Mouse (Mus musculus): Measurements from ENCODE around the gene Cadps. TPM values are rescaled to one million over a fixed set of nuclear protein-coding genes. Genes with fewer than 3 reads are reported as not detected.

Gene Cadps
- polyA plus RNA-seq, 1 experiment from 2014 or later, result 2.8 TPM

DNA sequence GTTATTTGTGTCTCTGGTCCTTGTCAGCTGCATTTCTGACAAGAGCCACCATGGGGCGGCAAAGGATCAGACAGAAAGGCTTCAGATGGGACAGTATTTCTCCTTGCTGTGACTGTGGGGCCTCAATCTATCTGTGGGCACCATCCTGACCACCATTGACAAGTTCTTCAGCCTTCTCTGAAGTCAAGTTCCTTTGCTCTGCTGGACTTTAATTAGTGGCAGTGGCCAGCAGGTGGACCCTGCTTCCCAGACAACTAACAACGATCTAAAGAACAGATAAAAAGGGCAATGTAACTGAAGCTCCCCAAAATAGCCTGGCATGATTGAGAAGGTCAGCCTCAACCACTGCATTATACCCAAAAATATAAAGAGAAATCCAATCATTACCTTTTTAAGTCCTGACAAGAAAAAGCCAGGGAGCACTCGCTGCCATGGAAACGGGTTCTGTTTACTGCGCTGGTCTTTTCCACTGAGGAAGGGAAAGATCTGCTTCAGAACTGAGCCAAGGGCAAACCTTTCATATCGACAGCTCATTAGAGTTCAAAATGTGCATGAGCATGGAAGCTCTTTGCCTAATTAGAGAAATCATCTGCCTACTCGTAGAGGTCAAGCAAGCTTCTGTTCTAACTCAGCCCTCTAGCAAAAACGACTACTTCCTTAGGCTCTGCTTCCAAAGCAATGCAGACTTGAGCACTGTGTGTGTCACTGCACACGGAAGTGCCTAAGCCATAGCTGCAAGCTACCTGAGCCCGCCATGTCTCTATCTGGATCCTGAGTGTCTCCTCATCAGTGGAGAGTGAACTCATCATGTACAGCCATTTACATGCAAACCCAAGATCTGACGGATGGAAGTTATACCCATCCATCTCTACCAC, 198.4 kb downstream of the Cadps start:
- H3K4me2 ChIP-seq, result no peak overlapping the region
- no peak overlapping the region for H3K9ac ChIP-seq
- H3K4me3 ChIP-seq, result no peak overlapping the region
- no peaks in the 10 kb centered on the region for H3K4me1 ChIP-seq
- no peaks in the 10 kb centered on the region for H3K9me3 ChIP-seq
- WGBS, result 71% methylated on average over 11 of the region's 11 CpGs
- no peaks in the 10 kb centered on the region for H3K36me3 ChIP-seq
- no peak overlapping the region for H3K27ac ChIP-seq
- ATAC-seq (ENCODE audit: insufficient number of reproducible peaks, low FRiP score, low TSS enrichment, low read depth), result no peak
- no peaks in the 10 kb centered on the region for H3K27me3 ChIP-seq

- H3K4me2 ChIP-seq, result no peak overlapping the region
- whole genome bisulfite sequencing, result 87% methylated on average over 4 of the region's 4 CpGs
- H3K4me3 ChIP-seq, result no peak overlapping the region
- no peak for ATAC-seq (ENCODE audit: insufficient number of reproducible peaks, low FRiP score, low TSS enrichment, low read depth)
- H3K9ac ChIP-seq, result no peak overlapping the region
- H3K27ac ChIP-seq, result no peak overlapping the region
- no peaks in the 10 kb centered on the region for H3K27me3 ChIP-seq
- H3K36me3 ChIP-seq, result no peaks in the 10 kb centered on the region
- H3K9me3 ChIP-seq, result no peaks in the 10 kb centered on the region
- H3K4me1 ChIP-seq, result no peaks in the 10 kb centered on the region
Observed at GRCm38 (mm10) chr14:12607025-12607424, 215.9 kb downstream of the Cadps start.

- no peak for ATAC-seq (ENCODE audit: insufficient number of reproducible peaks, low FRiP score, low TSS enrichment, low read depth)
- no peaks in the 10 kb centered on the region for H3K36me3 ChIP-seq
- H3K27me3 ChIP-seq, result no peaks in the 10 kb centered on the region
- no peak overlapping the region for H3K9ac ChIP-seq
- H3K4me3 ChIP-seq, result no peak overlapping the region
- no peaks in the 10 kb centered on the region for H3K4me1 ChIP-seq
- H3K4me2 ChIP-seq, result no peak overlapping the region
- no peaks in the 10 kb centered on the region for H3K9me3 ChIP-seq
- no peak overlapping the region for H3K27ac ChIP-seq
- WGBS, result 84% methylated on average over 4 of the region's 4 CpGs
Observed at GRCm38 (mm10) chr14:12606202-12606601, 216.7 kb downstream of the Cadps start.

GRCm38 (mm10) chr14:12602080-12602479, 220.8 kb downstream of the Cadps start:
- no peaks in the 10 kb centered on the region for H3K4me1 ChIP-seq
- no peak for ATAC-seq (ENCODE audit: insufficient number of reproducible peaks, low FRiP score, low TSS enrichment, low read depth)
- 74% methylated on average over 2 of the region's 2 CpGs for WGBS
- H3K36me3 ChIP-seq, result no peaks in the 10 kb centered on the region
- H3K9ac ChIP-seq, result no peak overlapping the region
- no peak overlapping the region for H3K4me2 ChIP-seq
- no peak overlapping the region for H3K4me3 ChIP-seq
- no peak overlapping the region for H3K27ac ChIP-seq
- no peaks in the 10 kb centered on the region for H3K27me3 ChIP-seq
- H3K9me3 ChIP-seq, result no peaks in the 10 kb centered on the region

DNA sequence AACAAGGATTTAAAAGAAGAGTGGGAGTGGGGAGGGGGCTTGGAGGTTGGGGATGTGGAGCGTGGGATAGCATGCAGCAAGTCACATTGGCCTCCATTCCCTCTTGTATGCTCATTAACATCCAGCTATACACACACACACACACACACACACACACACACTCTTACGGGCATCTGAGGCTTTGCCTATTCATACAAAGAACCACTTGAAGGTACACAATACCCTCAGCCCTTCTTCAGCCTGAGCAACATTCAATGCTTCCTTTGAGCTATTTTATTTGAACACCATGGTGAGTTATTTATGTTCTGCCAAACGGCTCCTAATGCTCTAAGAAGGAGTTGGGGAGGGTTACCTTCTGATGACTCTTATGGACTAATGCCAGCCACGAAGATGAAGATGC, 227.6 kb downstream of the Cadps start:
- Histone ChIP-seq H3K4me3 (no peak overlapping the region), H3K9me3 (no peaks in the 10 kb centered on the region), H3K4me1 (no peaks in the 10 kb centered on the region), H3K9ac (no peak overlapping the region), H3K27me3 (no peaks in the 10 kb centered on the region), H3K4me2 (no peak overlapping the region), H3K36me3 (no peaks in the 10 kb centered on the region), H3K27ac (no peak overlapping the region)
- 71% methylated on average over 4 of the region's 4 CpGs for WGBS
- no peak for ATAC-seq (ENCODE audit: insufficient number of reproducible peaks, low FRiP score, low TSS enrichment, low read depth)

- H3K4me2 ChIP-seq, result no peak overlapping the region
- no peaks in the 10 kb centered on the region for H3K9me3 ChIP-seq
- no peaks in the 10 kb centered on the region for H3K4me1 ChIP-seq
- H3K27me3 ChIP-seq, result no peaks in the 10 kb centered on the region
- H3K27ac ChIP-seq, result no peak overlapping the region
- WGBS, result 63% methylated on average over 5 of the region's 5 CpGs
- no peak overlapping the region for H3K4me3 ChIP-seq
- no peak overlapping the region for H3K9ac ChIP-seq
- no peak for ATAC-seq (ENCODE audit: insufficient number of reproducible peaks, low FRiP score, low TSS enrichment, low read depth)
- H3K36me3 ChIP-seq, result no peaks in the 10 kb centered on the region
Observed at GRCm38 (mm10) chr14:12592472-12593075, 230.3 kb downstream of the Cadps start.

GRCm38 (mm10) chr14:12591829-12592228, 231.1 kb downstream of the Cadps start:
- H3K9ac ChIP-seq, result no peak overlapping the region

DNA sequence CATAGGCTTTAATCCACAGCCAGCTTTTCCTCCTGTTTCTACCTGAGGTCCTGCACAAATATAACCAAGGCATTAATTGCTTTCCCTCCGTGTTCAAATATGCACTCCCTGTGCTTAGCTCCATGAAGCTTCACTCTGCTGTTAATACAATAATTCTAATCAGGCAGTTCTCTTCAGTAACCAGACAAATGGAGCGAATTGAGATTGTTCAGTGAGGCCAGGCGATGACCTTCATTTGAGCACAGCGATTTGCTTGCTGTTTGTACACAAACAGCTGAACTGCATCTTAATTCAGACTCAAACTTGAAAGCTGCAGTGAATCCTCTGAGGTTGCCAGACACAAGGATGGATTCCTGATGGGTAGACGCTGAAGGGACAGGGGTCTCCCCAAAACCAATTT, 239.3 kb downstream of the Cadps start:
- Histone ChIP-seq H3K9me3 (no peaks in the 10 kb centered on the region), H3K4me2 (no peak overlapping the region), H3K27ac (no peak overlapping the region), H3K27me3 (no peaks in the 10 kb centered on the region), H3K4me1 (no peaks in the 10 kb centered on the region), H3K4me3 (no peak overlapping the region), H3K36me3 (no peaks in the 10 kb centered on the region), H3K9ac (no peak overlapping the region)
- 81% methylated on average over 5 of the region's 5 CpGs for WGBS
- no peak for ATAC-seq (ENCODE audit: insufficient number of reproducible peaks, low FRiP score, low TSS enrichment, low read depth)

More at GRCm38 (mm10) chr14:12591829-12592228, 231.1 kb downstream of the Cadps start:
- no peak overlapping the region for H3K4me3 ChIP-seq
- no peak overlapping the region for H3K4me2 ChIP-seq
- no peak for ATAC-seq (ENCODE audit: insufficient number of reproducible peaks, low FRiP score, low TSS enrichment, low read depth)
- no peaks in the 10 kb centered on the region for H3K4me1 ChIP-seq
- no peak overlapping the region for H3K27ac ChIP-seq
- no peaks in the 10 kb centered on the region for H3K9me3 ChIP-seq
- no peaks in the 10 kb centered on the region for H3K36me3 ChIP-seq
- H3K27me3 ChIP-seq, result no peaks in the 10 kb centered on the region

- ATAC-seq (ENCODE audit: insufficient number of reproducible peaks, low FRiP score, low TSS enrichment, low read depth), result no peak
- Histone ChIP-seq H3K36me3 (no peaks in the 10 kb centered on the region), H3K27me3 (no peaks in the 10 kb centered on the region), H3K27ac (no peak overlapping the region), H3K4me1 (no peaks in the 10 kb centered on the region), H3K9me3 (no peaks in the 10 kb centered on the region), H3K4me3 (no peak overlapping the region), H3K9ac (no peak overlapping the region), H3K4me2 (no peak overlapping the region)
- WGBS, result 75% methylated on average over 5 of the region's 5 CpGs
Observed at GRCm38 (mm10) chr14:12581657-12582056, 241.2 kb downstream of the Cadps start.

DNA sequence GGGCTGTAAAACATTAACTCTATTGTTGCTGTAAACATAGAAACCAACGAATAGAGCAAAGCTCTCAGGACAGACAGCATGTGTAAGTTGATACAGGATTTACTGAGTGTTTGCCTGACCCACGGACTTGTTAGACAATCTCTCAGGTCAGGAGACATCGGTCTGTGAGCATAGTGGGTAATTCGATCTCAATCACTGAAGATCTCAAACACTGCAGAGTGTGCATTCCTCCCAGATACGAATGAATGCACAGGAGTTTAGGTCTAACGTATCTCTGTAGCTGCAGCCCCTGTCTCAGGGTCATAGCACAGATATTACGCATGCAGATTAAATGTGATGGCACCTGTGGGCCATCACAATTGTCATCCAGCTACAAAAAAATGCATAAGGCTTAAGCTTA, 242.1 kb downstream of the Cadps start:
- Histone ChIP-seq H3K4me3 (no peak overlapping the region), H3K36me3 (no peaks in the 10 kb centered on the region), H3K4me2 (no peak overlapping the region), H3K9ac (no peak overlapping the region), H3K27ac (no peak overlapping the region), H3K9me3 (no peaks in the 10 kb centered on the region), H3K27me3 (no peaks in the 10 kb centered on the region), H3K4me1 (no peaks in the 10 kb centered on the region)
- no peak for ATAC-seq (ENCODE audit: insufficient number of reproducible peaks, low FRiP score, low TSS enrichment, low read depth)
- 24% methylated on average over 7 of the region's 7 CpGs for WGBS

DNA sequence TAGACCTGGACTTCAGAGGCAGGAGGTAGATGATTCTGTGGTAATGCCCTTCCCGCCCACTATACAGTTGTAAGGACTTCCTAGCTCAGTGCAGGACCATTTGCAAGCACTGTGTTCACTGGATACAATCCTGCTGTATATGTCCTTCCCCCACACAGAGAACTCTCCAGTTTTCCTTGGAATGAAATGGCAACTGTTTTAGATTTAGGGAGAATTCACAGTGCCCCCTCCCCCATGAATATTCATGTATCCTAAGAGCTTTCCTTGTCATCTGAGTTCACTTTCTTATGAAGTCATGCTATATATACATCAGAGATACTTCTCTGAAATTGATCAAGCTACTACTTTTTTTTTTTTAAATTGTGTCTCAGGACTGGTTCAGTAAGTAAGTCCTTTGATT, 244.7 kb downstream of the Cadps start:
- no peak overlapping the region for H3K27ac ChIP-seq
- H3K4me1 ChIP-seq, result no peaks in the 10 kb centered on the region
- ATAC-seq (ENCODE audit: insufficient number of reproducible peaks, low FRiP score, low TSS enrichment, low read depth), result no peak
- no peak overlapping the region for H3K9ac ChIP-seq
- no peak overlapping the region for H3K4me3 ChIP-seq
- H3K36me3 ChIP-seq, result no peaks in the 10 kb centered on the region
- H3K4me2 ChIP-seq, result no peak overlapping the region
- 86% methylated on average over 1 of the region's 1 CpGs for WGBS
- H3K27me3 ChIP-seq, result no peaks in the 10 kb centered on the region
- no peaks in the 10 kb centered on the region for H3K9me3 ChIP-seq

DNA sequence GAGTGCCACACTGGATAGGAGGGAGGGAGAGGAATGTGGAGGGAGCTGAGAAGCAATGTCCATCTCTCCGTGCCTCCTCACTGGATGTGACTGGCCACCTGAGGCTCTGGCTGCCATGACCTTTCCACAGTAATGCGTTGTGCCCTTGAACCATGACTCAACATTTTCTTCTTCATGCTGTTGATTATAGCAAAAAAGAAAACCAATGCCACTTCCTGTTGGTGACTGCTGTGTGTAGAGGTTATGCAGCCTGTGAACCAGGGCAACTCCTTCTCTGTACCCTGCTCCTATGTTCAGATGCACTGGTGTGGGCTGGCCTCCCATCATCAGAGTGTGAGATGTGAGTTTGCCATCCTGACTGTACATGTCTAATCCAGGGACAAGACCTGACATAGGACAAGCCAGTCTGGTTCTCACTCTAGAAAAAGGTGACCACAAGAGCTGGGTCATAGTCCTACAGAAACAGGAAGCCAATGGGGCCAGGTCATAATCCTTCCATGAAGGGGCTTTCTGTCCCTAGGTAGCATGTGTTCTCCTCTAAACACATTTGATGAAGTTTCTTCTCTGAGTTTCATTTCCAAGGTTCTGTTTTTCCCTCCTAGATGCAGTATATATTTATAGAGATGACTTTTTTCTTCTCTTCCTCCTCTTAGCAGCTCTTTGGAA, 245.3 kb downstream of the Cadps start:
- Histone ChIP-seq H3K4me3 (no peak overlapping the region), H3K36me3 (no peaks in the 10 kb centered on the region), H3K27me3 (no peaks in the 10 kb centered on the region), H3K4me1 (no peaks in the 10 kb centered on the region), H3K4me2 (no peak overlapping the region), H3K27ac (no peak overlapping the region), H3K9me3 (no peaks in the 10 kb centered on the region), H3K9ac (no peak overlapping the region)
- ATAC-seq (ENCODE audit: insufficient number of reproducible peaks, low FRiP score, low TSS enrichment, low read depth), result no peak
- 83% methylated on average over 2 of the region's 2 CpGs for WGBS
